Mouse (Mus musculus) layer of hippocampus, adult 18-20 months (tissue): ENCODE data around the gene Cntn4. TPM values are rescaled to one million over a fixed set of nuclear protein-coding genes. Genes with fewer than 3 reads are reported as not detected.
"Not testable (repeated sequence)": the region's sequence is repeated elsewhere in the genome, so short reads cannot be mapped to it uniquely, and the experiment has no call there.

Source experiments
- DNase-seq, 2 experiments: peaks; one replicate each; pipeline ENCODE4 v3.0.0; 2022; ENCODE audit warnings: low spot score in 2 of 2
- total RNA-seq, 2 experiments: library from RNA; stranded (reverse); gene quantifications; 2 replicates each; pipeline ENCODE4 v1.2.3; 2021

The Cntn4 gene
- total RNA-seq, 2 experiments from 2014 or later = 26.4 to 27.1 TPM

DNA sequence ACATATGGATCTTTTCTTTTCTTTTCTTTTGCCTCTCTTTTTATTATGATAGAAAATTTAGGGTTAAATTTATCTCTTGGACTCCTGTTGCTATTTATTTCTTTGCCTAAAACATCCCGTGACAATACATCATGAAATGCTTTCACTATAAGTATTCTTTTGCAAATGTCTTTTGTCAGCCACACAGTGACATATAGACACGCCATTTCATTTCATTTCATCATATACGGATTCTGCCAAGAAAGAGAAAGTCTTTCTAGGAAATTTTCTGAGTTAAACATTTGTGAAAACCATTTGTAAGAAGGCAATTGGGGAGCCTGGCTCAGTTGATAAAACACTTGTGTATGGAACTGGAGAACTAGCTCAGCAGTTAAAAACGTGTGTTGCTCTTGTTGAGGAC, 625.0 kb downstream of the Cntn4 start:
- no peak for DNase-seq

DNA sequence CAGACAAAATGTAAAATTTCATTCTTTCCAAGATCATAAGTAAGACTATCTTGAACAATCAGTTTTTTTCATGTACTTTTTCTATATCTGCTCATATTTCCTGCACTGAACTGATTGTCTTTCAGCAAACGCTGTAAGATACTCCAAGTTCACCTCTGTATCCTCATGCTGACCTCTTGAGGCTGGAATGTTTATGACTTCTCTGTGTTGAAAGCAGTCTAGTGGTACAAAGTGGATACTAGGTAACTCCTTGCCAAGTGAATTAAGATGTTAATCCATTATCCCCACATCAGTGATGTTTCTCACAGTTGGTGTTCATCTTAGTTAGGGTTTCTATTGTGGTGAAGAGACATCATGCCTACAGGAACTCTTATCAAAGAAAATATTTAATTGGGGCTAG, 651.5 kb downstream of the Cntn4 start:
- DNase-seq = no peak

DNA sequence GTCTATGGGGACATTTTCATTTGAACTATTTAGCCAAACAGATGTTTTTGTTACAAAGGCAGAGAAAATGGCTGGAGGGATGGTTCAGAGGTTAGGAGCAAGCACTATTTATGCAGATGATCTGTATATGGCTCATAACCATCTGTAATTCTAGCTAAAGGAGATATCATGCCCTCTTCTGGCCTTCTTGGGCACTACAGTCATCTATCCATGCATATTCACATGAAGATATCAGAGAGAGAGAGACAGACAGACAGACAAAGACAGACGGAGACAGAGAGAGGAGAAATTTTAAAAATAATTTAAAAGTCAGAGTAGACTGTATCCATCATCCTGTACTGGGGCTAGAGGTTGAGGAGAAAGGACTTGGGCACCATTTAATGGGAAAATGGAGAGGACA, 652.2 kb downstream of the Cntn4 start:
- DNase-seq = peak in 1 of 2 experiments; percentile 20

DNA sequence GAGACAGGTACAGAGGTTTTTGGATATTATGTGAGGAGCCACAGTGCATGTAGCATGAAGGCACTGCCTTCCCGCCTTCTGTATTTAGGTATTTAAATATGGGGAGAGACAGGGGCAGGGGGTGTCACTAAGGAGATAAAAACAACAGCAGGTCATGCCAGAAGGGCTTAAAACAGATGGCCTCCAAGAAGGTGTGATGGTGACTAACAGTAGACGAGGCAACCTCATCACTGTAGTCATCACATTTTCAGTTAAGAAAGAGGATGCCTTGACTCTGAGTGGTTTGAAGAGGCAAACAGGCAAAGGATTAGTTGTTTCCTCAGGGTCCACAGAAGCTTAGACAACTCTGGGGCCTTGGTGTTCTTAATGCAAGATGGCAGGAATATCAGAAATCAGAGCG, 655.0 kb downstream of the Cntn4 start:
- DNase-seq = no peak

DNA sequence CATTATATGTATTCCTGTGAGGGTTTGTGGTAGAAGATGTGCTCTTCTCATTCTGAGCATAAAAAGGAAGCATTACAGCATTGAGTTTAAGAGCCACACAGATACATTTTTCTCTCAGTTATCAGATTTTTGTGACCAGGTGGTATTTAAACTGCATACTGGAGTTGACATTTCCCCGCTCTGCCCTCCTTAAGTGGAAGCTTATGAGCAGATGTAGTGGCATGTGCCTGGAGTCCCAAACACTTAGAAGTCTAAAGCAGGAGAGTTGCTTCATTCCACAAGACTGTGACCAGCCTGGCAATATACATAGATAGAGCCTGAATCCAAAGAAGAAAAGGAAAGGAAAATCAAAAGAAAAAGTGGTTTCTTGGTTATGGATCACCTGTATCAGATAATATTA, 655.5 kb downstream of the Cntn4 start:
- DNase-seq = peak in 1 of 2 experiments; percentile 21

DNA sequence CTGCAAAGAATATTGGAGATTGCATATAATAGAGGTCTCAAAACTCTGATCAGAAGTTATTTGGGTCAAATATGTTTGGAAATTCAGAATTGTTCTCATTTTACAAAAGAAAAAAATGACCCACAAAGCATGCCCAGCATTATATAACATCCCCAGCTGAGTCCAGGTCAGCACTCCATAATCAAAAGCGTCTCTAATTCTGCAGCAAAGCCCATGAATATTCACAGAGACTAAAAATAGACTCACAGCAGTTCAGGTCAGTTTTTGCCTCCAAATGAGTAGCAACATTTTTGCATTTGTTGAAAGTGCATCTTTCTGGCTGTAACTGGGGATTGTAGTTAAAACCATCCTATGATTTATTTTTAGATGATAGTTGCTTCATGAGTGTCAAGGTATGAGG, 657.6 kb downstream of the Cntn4 start:
- DNase-seq = no peak

DNA sequence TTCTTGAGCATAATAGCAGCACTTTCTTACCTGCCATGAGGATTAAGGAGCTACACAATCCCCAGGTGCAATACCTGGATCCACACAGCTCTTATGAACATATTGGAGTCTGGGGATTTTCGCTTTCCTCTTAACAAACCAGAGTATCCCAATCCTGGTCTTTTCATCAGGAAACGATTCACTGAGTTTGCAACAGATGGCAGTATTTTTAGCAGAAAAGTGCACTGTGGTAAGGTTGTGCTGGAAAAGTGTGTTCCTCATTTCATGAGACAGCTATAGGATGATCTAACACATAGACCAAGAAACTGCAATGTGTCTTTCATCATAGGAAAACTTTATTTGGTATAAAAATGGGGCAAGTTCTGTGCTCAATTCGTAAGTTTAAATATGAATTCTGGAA, 659.3 kb downstream of the Cntn4 start:
- peak in 1 of 2 experiments; percentile 27 for DNase-seq

DNA sequence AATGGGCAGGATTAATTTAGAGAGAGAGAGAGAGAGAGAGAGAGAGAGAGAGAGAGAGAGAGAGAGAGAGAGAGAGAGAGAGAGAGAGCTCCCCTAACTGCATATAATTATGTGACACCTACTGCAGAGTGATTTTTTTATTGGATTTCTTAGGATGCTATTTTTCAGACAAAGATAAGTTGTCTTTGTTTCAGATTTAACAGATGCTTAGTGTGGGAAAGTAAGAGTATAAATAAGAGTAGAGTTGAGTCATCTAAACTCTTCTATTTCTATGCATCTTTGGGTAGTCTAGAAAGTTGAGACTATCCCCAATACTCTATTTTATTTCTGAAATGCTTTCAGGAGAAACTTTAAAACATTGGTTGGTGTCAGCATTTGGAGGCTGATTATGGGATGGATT, 660.4 kb downstream of the Cntn4 start:
- DNase-seq = no peak

DNA sequence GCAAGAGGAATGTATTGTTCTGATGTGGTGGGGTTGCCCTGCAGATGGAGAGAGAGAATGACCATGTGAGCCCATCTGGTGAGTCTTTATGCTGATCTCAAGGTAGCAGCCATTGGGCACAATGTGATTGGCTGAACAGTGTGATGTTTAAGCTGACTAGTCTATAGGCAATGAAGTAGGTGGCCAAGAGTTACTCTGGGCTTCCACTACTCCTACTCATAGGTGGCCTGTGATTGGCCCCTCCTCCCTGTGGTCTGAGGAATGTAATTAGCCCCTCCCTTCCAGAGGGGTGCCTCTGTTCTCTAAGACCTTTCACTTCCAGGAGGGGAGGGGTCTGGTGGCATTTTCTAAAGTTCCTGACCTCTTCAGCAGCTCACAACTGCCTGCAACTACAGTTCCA, 663.7 kb downstream of the Cntn4 start:
- DNase-seq = no peak

DNA sequence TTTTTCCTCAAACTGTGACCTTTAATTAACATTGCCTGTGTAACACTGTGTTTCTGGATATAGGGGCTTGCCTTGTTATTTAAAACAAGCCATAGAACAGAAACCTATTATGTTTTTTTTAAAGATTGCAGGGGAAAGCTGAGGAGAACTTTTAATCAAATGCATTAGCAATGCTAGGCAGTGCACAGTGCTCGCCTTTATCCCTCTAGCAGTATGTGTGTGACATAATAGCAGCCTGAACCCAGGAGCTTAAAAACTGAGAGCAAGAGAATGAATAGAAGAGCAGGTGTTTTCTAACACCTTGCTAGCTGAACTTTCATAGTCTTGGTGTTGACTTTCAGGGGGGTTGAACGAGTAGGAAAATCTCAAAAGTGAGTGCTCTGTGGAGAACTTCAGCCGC, 672.6 kb downstream of the Cntn4 start:
- DNase-seq = no peak

DNA sequence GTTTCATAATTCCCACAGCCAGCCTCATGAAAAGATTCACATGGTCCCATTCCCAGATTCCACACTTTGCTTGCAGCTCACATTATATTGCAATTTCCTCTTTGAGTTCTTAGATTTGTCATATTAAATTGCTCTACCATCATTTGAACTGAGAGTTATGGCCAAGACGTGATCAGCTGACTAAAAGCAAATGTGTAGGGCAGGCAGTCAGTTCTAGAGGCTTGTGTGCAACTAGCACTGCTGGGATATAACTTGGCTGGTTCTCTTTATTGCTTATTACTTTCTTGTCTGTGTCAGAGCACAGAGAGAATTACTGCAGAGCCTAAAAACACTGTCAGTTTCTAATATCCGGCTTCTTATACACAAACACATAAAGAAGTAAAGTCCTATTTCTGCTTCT, 673.9 kb downstream of the Cntn4 start:
- no peak for DNase-seq

DNA sequence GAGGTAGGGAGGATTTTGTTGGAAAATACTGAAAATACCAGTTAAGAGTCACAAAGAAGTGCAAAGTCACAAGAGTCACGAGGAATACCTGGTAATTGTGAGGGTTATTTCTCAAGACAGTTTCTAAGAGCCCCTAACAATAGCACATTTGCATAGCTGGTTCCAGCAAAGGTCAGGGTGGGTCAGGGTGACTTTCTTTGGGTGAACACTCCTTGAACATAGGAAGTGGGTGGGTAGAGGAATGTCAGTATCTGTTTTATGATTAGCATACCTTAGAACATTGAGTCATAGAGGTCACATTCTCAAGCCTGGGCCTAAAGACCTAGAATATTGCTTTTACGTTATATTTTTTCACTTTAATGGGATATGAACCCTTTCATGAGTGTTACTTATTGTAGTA, 681.3 kb downstream of the Cntn4 start:
- DNase-seq = not testable (repeated sequence)

DNA sequence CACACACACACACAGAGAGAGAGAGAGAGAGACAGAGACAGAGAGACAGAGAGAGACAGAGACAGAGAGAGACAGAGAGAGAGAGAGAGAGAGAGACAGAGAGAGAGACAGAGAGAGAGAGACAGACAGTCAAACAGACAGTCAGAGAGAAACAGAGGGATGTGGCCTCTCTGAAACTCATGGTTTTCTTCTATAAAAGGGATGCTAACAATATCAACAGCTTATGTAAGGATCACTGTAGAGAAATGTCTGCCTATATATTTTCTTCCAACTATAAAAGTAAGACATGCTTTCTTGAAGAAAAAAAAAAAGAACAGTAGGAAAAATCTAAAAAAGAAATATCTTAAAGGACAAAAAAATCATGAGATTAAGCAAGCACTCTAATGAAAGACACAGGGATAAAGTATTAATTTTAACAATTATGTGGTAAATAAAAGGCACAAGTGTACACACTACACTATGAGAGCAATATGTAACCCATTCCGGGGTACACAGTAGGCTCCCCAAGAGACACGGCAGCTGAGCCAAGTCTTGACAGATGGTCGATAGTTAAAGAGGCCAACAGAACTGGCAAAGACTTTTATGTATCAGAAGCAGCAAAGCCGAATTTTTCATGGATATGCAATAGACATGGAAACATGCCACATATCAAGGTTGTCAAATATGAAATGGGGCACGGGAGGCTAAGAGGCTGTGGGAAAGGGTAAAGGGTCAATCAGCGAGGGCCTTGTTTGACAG, 704.0 kb downstream of the Cntn4 start:
- peak; percentile 52 to 83 for DNase-seq

DNA sequence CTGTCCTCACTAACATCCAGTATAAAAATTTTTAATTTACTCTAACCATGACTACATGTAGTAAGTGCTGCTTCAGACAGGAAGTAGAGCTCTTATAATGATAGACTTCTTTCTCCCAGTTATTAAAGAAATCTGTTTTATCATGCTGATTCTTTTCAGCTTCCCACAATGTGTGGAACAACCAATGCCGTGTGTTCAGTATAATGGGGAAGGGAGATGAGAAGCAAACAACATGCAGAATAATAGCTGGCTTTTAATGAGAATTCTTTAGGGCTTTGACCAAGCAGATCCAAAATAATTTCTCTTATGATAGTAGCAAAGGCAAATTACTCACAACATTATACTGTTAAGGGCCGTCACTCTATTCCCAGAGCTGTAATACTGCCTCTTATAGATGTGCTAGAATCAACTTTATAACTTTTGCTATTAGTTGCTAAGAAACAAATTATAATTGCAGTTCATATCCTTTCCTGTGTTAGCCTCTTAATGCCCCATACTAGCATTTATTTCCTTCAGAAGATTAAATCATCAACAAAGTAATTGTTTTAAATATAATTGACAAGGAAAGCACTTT, 710.5 kb downstream of the Cntn4 start:
- DNase-seq = no peak

DNA sequence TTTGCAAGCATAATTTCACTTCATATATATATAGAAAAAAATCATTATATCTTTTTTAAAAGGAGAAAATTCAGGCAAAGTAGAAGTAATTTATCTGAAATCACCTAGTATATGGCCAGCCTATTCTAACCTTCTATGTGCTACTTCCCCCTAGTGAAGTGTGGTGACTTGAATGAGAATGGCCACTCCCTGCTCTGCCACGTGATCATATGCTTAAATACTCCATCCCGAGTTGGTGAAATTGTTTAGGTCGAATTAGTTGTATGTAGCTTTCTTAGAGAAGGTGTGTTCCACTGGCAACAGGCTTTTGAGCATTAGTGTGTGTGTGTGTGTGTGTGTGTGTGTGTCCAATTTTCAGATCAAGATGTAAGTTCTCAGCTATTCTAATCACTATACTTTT, 730.6 kb downstream of the Cntn4 start:
- no peak for DNase-seq

DNA sequence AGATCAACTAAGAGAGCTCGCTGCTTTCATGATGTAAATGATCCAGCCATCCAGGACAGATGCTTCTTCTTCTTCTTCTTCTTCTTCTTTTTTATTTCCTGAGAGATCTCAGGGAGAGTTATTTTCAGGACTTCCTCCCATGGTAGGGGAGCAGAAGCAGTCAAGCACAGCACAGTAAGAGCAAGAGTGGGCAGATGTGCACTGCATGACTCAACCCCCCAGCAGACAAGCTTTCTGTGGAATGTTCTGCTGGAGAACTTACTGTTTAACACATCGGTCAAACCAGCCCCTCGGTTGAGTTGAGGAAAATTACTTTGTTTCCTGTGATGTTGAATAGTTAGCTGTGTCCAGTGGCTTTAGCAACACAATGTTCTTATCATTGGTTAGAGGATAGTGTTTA, 731.2 kb downstream of the Cntn4 start:
- no peak for DNase-seq

DNA sequence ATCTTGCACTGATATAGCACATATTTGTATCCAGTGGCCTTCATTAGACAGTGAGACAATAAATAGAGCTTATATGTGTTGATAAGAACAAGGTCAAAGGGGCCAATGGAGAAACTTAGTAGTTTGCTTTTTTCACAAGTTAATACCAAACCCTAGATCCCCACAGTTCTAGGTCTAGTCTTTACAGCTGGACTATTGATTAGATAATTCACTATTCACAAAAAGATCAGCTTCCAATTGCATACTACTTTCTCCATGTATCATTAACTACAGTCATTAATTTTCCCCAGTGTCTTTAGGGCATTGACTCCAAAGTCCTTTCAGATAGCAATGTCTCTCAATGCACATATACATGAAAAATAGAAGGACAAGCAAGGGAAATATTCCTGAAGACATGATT, 745.5 kb downstream of the Cntn4 start:
- no peak for DNase-seq

DNA sequence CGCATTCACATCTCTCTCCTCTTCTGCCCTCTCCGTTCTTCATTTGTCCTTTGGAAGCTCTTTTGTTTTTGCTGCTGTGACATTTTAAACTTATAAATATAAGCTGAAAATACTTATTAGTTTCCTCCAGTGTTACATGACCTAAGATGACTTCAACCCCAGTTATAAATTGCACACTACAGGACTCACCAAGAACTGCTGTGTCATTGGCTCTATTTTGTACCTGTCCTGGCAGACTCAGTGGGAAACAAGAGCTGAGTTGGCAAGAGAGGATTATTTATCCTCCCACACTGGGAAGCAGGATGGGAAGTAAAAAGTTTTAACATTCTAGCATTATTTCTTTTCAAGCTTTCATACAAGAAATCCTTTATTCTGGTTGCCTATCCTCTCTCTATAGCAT, 746.0 kb downstream of the Cntn4 start:
- no peak for DNase-seq

DNA sequence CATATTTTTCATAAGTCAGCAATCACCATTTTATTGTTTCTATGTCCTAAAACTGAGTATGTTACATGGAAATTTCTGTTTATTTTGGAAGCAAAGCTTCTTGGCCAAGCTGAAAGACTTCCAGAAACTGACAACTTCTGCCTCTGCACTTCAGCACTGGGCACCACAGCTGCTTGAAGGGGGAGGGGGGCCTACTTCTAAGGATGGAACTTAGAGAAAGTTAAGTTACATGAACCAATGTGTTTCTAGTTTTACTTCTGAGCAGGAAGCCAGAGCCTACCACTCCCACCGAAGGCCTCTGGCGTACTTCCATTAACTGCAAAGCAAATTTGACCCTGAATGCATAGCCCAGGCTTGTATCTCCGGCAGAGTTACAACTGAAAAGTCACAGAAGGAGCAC, 749.2 kb downstream of the Cntn4 start:
- DNase-seq = no peak

DNA sequence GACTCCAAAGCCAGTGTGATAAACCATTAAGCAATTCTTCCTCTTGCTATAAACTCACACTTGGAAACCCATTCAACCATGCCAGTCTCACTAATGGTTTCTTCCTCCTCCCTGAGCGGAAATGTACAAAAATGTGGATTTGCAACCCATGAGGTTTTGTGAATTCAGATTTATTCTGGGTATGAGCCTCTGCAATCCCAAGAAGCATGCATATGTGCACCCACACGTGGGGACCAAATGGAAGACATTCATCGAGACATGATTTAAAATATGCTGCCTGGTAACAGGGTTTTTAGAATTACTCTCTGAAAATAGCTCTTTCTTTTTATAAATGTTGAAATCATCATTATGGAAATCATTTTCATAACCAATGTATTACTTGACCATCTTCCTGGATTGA, 754.0 kb downstream of the Cntn4 start:
- DNase-seq = peak; percentile 25 to 55

DNA sequence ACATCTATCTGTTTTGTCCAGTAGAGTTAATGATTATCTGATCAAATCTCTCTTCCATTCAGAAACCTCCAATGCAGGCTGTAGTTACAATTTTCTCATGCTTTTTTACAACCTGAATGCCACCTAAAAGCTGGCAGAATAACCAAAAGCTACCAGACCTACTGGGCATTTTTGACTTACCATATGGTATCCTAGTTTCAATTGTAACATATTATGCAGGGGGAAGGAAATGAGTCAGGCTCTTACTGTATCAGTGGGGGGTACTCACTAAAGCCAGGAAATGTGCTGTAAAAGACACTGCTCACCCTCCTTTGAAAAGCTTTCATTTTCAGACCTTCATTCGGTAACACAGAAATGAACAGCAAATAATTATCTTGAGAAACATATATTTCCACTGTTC, 763.3 kb downstream of the Cntn4 start:
- peak in 1 of 2 experiments; percentile 11 for DNase-seq

DNA sequence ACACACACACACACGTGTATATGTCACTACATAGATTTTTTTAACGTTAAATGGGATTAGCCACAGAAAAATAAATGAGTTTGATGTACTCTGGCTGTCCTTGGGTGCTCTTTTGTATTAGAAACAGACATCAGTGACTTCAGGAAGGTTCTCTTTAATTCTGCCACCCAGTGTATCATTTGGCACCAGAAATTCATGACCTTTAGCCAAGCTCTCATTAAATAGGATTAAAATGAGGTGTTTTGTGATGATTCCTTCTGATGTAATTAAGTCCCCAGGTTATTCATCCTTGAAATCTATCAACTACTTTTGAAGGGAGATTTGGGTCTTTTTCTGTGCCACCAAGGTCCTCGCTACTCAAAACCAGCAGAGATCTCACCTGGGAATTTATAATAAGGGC, 763.8 kb downstream of the Cntn4 start:
- DNase-seq = no peak

DNA sequence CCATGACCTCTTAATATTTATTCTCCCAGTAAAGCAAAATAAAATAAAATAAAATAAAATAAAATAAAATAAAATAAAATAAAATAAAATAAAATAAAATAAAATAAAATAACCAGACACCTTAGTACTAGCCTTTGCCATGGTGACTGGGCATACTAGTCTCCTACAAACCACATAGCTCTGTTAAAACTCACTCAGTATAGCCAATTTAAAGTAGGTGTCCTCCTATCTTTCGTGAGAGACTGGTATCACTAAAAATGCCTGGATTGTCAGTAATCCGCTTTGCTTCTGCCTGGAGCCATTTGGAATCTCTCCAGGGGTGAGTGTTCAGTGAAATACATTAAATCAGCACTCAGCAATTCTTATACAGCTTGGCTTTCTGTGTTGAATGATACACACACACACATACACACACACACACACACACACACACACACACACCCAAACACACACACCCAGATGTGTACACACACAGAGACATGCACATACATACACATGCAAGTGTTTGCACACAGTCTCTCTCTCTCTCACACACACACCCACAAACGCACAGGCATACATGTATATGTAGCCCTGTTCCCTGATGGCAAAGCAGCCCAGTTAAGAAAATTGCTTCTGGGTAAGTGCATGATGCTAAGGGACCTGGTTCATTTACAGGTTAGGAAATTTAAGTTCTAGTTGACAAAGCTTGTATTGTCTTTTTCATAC, 776.8 kb downstream of the Cntn4 start:
- no peak for DNase-seq
